Mouse (Mus musculus) liver, embryonic 11.5 days (tissue): ENCODE results near the gene Gm28051. TPM values are rescaled to one million over a fixed set of nuclear protein-coding genes. Genes with fewer than 3 reads are reported as not detected.

ENCODE experiments used
- ATAC-seq: fragments of 200-750 bp; cut with Nextera tagmentation; replicated peaks from 2 replicates; pipeline ENCODE4 v1.8.0; 2017; ENCODE audit warnings: moderate number of reproducible peaks, mild to moderate bottlenecking, moderate TSS enrichment, moderate library complexity; ENCODE audit not compliant: low FRiP score
- DNase-seq: peaks from one replicate; pipeline ENCODE4 v3.0.0-alpha.2; 2017; ENCODE audit warnings: low spot score
- H3K27ac ChIP-seq: fragments of 300-500 bp; sonication (generic); 2 replicates; pipeline ENCODE4 v1.5.1; 2014; ENCODE audit warnings: mild to moderate bottlenecking, low read depth, low read length, control low read depth
- H3K27me3 ChIP-seq: fragments of 300-500 bp; sonication (generic); replicated peaks from 2 replicates; pipeline ENCODE4 v1.6.1; 2014; ENCODE audit warnings: low read length, mixed read lengths; ENCODE audit not compliant: control insufficient read depth, insufficient read depth
- H3K36me3 ChIP-seq: fragments of 300-500 bp; sonication (generic); 2 replicates; pipeline ENCODE4 v1.6.1; 2014; ENCODE audit warnings: mild to moderate bottlenecking, low read length, moderate library complexity, mixed read lengths; ENCODE audit not compliant: control insufficient read depth, insufficient read depth
- H3K4me1 ChIP-seq: fragments of 300-500 bp; sonication (generic); replicated peaks from 2 replicates; pipeline ENCODE4 v1.6.1; 2014; ENCODE audit warnings: low read length, mixed read lengths; ENCODE audit not compliant: control insufficient read depth, insufficient read depth
- H3K4me2 ChIP-seq: fragments of 300-500 bp; sonication (generic); 2 replicates; pipeline ENCODE4 v1.6.1; 2014; ENCODE audit warnings: mild to moderate bottlenecking, control low read depth, moderate library complexity
- H3K4me3 ChIP-seq: fragments of 300-500 bp; sonication (generic); 2 replicates; pipeline ENCODE4 v1.5.1; 2014; ENCODE audit warnings: low read depth, low read length, control low read depth
- H3K9ac ChIP-seq: fragments of 300-500 bp; sonication (generic); 2 replicates; pipeline ENCODE4 v1.6.1; 2014; ENCODE audit warnings: low read depth, low read length, control low read depth
- H3K9me3 ChIP-seq: fragments of 300-500 bp; sonication (generic); 2 replicates; pipeline ENCODE4 v1.6.1; 2016; ENCODE audit warnings: low read length, inconsistent platforms, mixed read lengths; ENCODE audit not compliant: control insufficient read depth
- WGBS: fragments of 180-500 bp; shearing (Covaris S2); extraction: QIAGEN DNeasy Blood & Tissue Kit; methylation state at CpG from one replicate; pipeline ENCODE4 v1.1.7; 2014; 5-methylcytosine and 5-hydroxymethylcytosine counted together
- polyA plus RNA-seq: library from polyadenylated mRNA; unstranded; fragments of >200 nt; fragmentation: Nextera tagmentation; extraction: Ambion mirVana; gene quantifications from 2 replicates; pipeline ENCODE4 v1.2.1, GENCODE M21; 2014

The Gm28051 gene
- polyA plus RNA-seq, 1 experiment from 2014 or later: not detected

GRCm38 (mm10) chr12:102681590-102681989, 76.0 kb downstream of the Gm28051 start:
- WGBS: 77% methylated on average over 7 of the region's 7 CpGs
- peaks cover 6% of the 10 kb centered on the region for H3K4me1 ChIP-seq
- no peak for ATAC-seq

GRCm38 (mm10) chr12:102678820-102679219, 78.7 kb downstream of the Gm28051 start:
- H3K4me3 ChIP-seq: no peak overlapping the region

More at GRCm38 (mm10) chr12:102681590-102681989, 76.0 kb downstream of the Gm28051 start:
- Histone ChIP-seq H3K27me3 (no peaks in the 10 kb centered on the region), H3K9me3 (no peaks in the 10 kb centered on the region), H3K36me3 (no peaks in the 10 kb centered on the region), H3K4me2 (no peak overlapping the region), H3K4me3 (no peak overlapping the region), H3K27ac (no peak overlapping the region), H3K9ac (no peak overlapping the region)
- DNase-seq: no peak

GRCm38 (mm10) chr12:102677089-102677488, 80.5 kb downstream of the Gm28051 start:
- H3K27ac ChIP-seq: no peak overlapping the region
- no peaks in the 10 kb centered on the region for H3K27me3 ChIP-seq
- DNase-seq: no peak
- 70% methylated on average over 3 of the region's 3 CpGs for WGBS
- H3K4me3 ChIP-seq: no peak overlapping the region
- no peaks in the 10 kb centered on the region for H3K9me3 ChIP-seq
- H3K4me2 ChIP-seq: no peak overlapping the region
- peaks cover 5% of the 10 kb centered on the region; the same call in 1 of the 2 replicates for H3K4me1 ChIP-seq
- no peak overlapping the region for H3K9ac ChIP-seq
- no peak for ATAC-seq
- H3K36me3 ChIP-seq: no peaks in the 10 kb centered on the region; the same call in 1 of the 2 replicates

More at GRCm38 (mm10) chr12:102678820-102679219, 78.7 kb downstream of the Gm28051 start:
- Histone ChIP-seq H3K4me2 (no peak overlapping the region), H3K36me3 (no peaks in the 10 kb centered on the region; the same call in 1 of the 2 replicates), H3K4me1 (peaks cover 3% of the 10 kb centered on the region; the same call in 1 of the 2 replicates), H3K9ac (no peak overlapping the region), H3K27ac (no peak overlapping the region), H3K9me3 (no peaks in the 10 kb centered on the region), H3K27me3 (no peaks in the 10 kb centered on the region)
- DNase-seq: no peak
- ATAC-seq: no peak
- WGBS: 70% methylated on average over 6 of the region's 6 CpGs

DNA sequence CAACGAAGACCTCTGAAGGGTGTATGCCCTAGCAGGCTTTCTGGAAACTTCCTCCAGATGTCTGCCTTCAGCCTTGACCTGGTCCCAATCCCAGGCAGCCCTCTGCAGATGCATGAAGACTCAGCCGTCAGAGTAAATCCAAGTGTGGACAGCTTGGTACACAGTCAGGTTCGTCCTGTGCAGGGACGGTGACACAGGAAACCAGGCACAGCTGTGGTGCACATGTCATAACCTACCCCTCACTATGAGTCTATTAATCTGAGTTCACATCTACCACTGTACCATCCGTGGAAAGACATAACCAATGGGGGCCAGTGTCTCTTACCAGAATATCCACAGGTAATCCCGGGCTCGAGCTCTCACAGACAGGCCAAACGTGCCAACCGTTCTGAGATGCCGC, 83.0 kb downstream of the Gm28051 start:
- no peak overlapping the region for H3K27ac ChIP-seq
- ATAC-seq (no peak), DNase-seq (no peak)
- H3K4me3 ChIP-seq: no peak overlapping the region
- no peaks in the 10 kb centered on the region for H3K27me3 ChIP-seq
- H3K9me3 ChIP-seq: no peaks in the 10 kb centered on the region
- H3K4me1 ChIP-seq: peaks cover 3% of the 10 kb centered on the region; the same call in 1 of the 2 replicates
- no peak overlapping the region for H3K4me2 ChIP-seq
- H3K36me3 ChIP-seq: no peaks in the 10 kb centered on the region; the same call in 1 of the 2 replicates
- H3K9ac ChIP-seq: no peak overlapping the region
- 90% methylated on average over 10 of the region's 10 CpGs for WGBS

DNA sequence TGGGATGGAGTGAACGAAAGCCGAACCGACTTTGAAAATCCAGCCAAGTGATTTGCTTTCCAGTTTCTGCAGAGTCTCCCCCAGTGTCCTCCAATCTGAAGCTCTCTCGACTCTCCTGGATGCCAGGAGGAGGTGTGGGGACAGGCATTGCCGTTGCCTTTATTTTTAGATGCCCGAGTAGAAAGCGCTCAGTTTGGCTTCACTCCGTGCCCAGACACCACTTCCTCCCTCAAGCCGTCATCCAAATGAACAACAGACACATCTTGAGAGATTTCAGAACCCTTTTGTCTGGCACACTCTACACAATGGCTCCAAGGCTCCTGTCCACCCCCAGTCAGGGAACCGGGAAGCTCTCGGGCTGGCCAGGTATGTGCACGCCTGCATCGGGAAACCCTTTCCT, 83.4 kb downstream of the Gm28051 start:
- H3K4me2 ChIP-seq: no peak overlapping the region
- no peaks in the 10 kb centered on the region for H3K27me3 ChIP-seq
- no peak overlapping the region for H3K27ac ChIP-seq
- ATAC-seq: no peak
- no peaks in the 10 kb centered on the region for H3K9me3 ChIP-seq
- H3K4me3 ChIP-seq: no peak overlapping the region
- no peak for DNase-seq
- no peak overlapping the region for H3K9ac ChIP-seq
- H3K36me3 ChIP-seq: no peaks in the 10 kb centered on the region; the same call in 1 of the 2 replicates
- WGBS: 91% methylated on average over 13 of the region's 13 CpGs
- H3K4me1 ChIP-seq: peaks cover 3% of the 10 kb centered on the region; the same call in 1 of the 2 replicates

DNA sequence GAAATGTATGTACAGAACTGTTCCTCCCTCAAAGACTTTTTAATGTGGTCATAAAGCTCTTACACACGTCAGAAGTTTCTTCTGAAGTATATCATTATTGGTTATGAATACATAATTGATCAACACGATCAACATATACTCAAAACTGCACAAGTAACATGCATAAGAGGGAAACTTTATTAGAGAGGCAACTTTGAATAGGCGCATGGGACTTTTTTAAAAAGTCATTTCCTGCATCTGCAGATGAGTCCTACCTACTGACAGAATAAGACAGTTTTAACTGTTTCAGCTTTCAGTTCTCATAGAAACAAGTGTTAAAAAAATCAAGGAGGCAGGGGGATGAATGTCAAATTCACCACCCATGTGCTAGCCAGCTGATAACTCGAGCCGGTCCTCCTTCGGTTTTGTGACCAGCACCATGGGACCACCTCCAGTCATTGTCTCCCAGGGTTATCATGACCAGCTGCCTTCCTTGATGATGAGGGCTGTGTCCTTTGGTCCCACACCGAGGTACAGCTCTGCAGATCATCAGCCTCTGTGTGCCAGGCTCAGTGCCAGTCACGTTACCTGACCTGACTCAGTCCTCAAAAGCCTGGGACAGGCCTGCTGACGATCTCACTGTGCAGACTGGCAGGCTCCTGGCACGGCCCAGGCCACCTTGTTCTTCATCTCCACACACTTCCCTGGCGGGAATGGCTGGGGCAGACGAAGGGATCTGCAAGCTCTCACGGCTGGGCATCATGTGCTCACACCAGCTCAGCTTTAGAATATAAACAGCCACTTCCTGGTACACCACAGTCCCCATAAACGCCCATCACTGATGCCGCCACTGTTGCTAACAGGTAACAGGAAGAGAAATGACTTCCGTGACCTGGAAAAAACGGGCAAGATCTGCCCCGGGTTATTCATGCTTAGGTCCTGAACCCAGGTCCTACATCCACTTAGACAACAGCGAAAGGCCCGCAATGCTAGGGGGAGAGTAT, 84.4 kb downstream of the Gm28051 start:
- peaks cover 3% of the 10 kb centered on the region; the same call in 1 of the 2 replicates for H3K4me1 ChIP-seq
- H3K4me2 ChIP-seq: no peak overlapping the region
- H3K27me3 ChIP-seq: no peaks in the 10 kb centered on the region
- DNase-seq (no peak), ATAC-seq (no peak)
- H3K36me3 ChIP-seq: no peaks in the 10 kb centered on the region; the same call in 1 of the 2 replicates
- H3K9me3 ChIP-seq: no peaks in the 10 kb centered on the region
- H3K9ac ChIP-seq: no peak overlapping the region
- H3K27ac ChIP-seq: no peak overlapping the region
- WGBS: 81% methylated on average over 20 of the region's 20 CpGs
- no peak overlapping the region for H3K4me3 ChIP-seq

DNA sequence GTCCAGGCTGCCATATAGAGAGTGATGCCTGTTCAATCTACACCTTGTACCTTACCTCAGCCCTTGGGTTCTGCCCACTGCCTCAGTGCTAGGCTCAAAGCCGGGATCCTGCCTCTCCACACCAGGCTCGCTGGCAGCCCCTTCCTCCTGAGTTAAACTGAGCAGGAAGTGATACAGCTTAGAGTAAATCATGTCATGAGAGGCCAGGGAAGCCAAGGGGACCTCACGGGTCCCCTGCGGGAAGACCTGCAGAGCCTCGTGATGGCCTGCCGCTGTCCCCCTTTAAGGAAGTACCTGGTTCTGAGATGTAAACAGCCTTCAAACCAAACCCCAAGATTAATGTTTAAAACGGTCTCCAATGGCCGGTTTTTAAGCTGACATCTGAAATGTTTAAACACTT, 85.4 kb downstream of the Gm28051 start:
- H3K27ac ChIP-seq: no peak overlapping the region

DNA sequence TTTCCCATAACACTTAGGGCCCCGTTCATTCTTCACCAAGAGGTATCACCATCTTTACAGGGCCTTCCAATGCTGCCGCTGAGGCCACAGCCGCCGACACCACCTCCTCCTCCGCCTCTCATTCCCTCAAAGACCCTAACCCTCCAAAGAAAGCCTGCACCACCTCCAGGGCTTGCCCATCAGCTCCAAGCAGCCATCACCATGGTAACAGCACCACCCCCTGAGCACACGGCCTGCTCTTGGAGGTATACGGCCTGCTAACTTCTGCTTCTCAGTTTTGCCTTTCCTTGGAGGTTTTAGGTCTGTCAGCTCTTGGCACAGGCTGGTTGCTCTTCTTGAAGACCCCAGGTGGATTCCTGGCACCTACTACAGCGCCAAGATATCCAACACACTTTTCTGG, 86.7 kb downstream of the Gm28051 start:
- Histone ChIP-seq H3K4me3 (no peak overlapping the region), H3K27me3 (no peaks in the 10 kb centered on the region), H3K36me3 (no peaks in the 10 kb centered on the region; the same call in 1 of the 2 replicates), H3K4me2 (no peak overlapping the region), H3K9ac (no peak overlapping the region), H3K9me3 (no peaks in the 10 kb centered on the region), H3K4me1 (0 out of 2 replicates have a peak, but pooled peaks cover 3% of the 10 kb centered on the region), H3K27ac (no peak overlapping the region)
- no peak for ATAC-seq
- WGBS: 77% methylated on average over 8 of the region's 8 CpGs
- no peak for DNase-seq

More for the DNA sequence above, 85.4 kb downstream of the Gm28051 start:
- Histone ChIP-seq H3K36me3 (no peaks in the 10 kb centered on the region; the same call in 1 of the 2 replicates), H3K4me3 (no peak overlapping the region), H3K4me1 (0 out of 2 replicates have a peak, but pooled peaks cover 3% of the 10 kb centered on the region), H3K9ac (no peak overlapping the region), H3K9me3 (no peaks in the 10 kb centered on the region), H3K4me2 (no peak overlapping the region), H3K27me3 (no peaks in the 10 kb centered on the region)
- DNase-seq (no peak), ATAC-seq (no peak)
- 61% methylated on average over 8 of the region's 8 CpGs for WGBS
